Mouse (Mus musculus): ENCODE data around the gene Gpc4. TPM values are rescaled to one million over a fixed set of nuclear protein-coding genes. Genes with fewer than 3 reads are reported as not detected.

Gpc4 gene
- polyA plus RNA-seq, 1 experiment from 2014 or later, result 356 TPM

DNA sequence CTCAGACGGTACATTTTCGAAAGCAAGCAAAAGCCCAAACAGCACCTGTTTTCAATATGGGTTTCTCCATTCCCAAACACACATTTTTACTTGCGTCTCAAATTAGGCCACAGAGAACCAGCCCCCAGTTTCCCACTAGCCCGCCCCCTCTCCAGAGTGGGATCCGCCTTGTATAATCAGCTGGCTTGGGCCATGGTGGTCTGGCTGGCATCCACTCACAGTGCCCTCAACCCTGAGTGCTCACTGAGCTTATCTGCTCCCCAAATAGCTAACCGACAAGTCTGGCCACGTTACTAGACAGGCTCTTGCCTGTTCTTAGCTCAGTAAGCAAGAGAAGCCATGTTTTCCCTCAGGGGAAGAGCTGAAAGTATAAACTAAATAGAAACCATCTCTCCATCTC lies 134.9 kb downstream of the Gpc4 start:
- no peak for TF ChIP-seq CTCF (IDR thresholded peaks at IDR 0.05)
- ChIA-PET CTCF (no interaction called here), POLR2A (no interaction called here)
- H3K27me3 ChIP-seq, result peaks cover 12% of the 10 kb centered on the region
- ATAC-seq (no peak), DNase-seq (ENCODE audit: low read depth, low spot score) (no peak)
- in situ Hi-C loops (cut with MboI; ENCODE audit: low pct_unique_long_range_greater_than_20kb), result no loop called here

DNA sequence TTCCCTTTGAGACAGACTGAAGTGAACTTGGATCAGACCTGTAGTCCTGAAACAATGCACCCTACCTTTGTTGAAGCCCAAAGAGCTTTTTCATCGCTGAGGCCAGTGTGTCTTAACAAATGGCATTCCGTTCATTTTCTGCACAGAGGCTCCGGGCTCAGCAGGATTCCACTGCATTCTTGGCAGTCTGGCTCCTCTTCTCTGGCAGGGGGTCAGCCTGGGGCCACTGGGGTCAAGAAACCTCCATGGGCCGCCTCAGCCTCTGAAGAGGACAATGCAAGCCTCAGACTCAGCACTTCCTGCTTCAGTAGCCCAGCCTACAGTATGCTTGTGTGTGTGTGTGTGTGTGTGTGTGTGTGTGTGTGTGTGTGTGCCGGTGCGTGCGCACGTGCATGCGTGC lies 147.4 kb downstream of the Gpc4 start:
- no peak for DNase-seq (ENCODE audit: low read depth, low spot score)
- in situ Hi-C loops (cut with MboI; ENCODE audit: low pct_unique_long_range_greater_than_20kb), result no loop called here
- CTCF ChIA-PET, result no interaction called here
- no peak for ATAC-seq
- POLR2A ChIA-PET, result no interaction called here
- TF ChIP-seq CTCF (IDR thresholded peaks at IDR 0.05), result no peak
- peaks cover 3% of the 10 kb centered on the region for H3K27me3 ChIP-seq

Other genes starting within 250 kb of the Gpc4 start
- gene 1700080O16Rik, start 192.5 kb downstream of the Gpc4 start, polyA plus RNA-seq (2021), result not detected

All from Patski (cell line).